Mouse (Mus musculus): Measurements from ENCODE around the gene Nkx2-3. TPM values are rescaled to one million over a fixed set of nuclear protein-coding genes. Genes with fewer than 3 reads are reported as not detected.

Nkx2-3 gene
- total RNA-seq (2023) = not detected

DNA sequence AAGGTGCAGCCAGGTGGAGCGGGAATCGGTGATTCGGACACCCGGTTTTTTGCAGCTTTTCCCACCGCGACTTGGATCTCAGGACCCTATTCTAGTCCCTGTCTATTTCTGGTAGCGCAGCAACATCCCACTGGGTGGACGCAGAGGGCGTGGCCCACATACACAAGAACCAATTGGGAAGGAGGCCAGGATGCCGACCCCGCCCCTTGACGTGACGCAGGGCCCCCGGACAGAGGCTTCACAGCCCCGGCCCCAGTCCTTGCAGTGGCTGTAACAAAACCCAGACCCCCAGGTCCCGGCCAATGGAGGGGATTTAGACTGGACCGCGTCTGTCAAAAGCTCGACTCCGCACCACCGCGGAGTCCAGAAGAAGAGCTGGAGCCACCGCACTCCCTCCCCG, at the start of gene Nkx2-3:
Gene Nkx2-3, plus strand, starts transcription at position 275 of the 400 bp plus-strand sequence.

Other genes starting within 250 kb of the Nkx2-3 start
- gene Hpse2, start 224.0 kb upstream of the Nkx2-3 start, total RNA-seq (2023) = not detected
- under 1 TPM; 0.09 to 0.49 TPM for gene Cnnm1, start 171.9 kb upstream of the Nkx2-3 start, total RNA-seq (2023)
- gene Got1, start 87.7 kb upstream of the Nkx2-3 start, total RNA-seq (2023) = 10 to 100 TPM; 26.4 to 29.0 TPM
- gene Slc25a28, start 62.6 kb downstream of the Nkx2-3 start, total RNA-seq (2023) = 10 to 100 TPM; 53.1 to 53.8 TPM
- gene Entpd7, start 77.3 kb downstream of the Nkx2-3 start, total RNA-seq (2023) = 10 to 100 TPM; 24.0 to 29.5 TPM
- 10 to 100 TPM in 1 of 2 experiments, 1 to 10 TPM in 1; 8.9 to 12.1 TPM for gene Cutc, start 140.7 kb downstream of the Nkx2-3 start, total RNA-seq (2023)
- gene Cox15, start 140.7 kb downstream of the Nkx2-3 start, total RNA-seq (2023) = 10 to 100 TPM in 1 of 2 experiments, 1 to 10 TPM in 1; 7.7 to 14.6 TPM
- under 1 TPM; 0.60 to 0.75 TPM for gene Abcc2, start 169.9 kb downstream of the Nkx2-3 start, total RNA-seq (2023)

All from neutrophil, adult 59 days (primary cell).